Mouse (Mus musculus) limb, embryonic 15.5 days (tissue): ENCODE results near the gene Incenp. TPM values are rescaled to one million over a fixed set of nuclear protein-coding genes. Genes with fewer than 3 reads are reported as not detected.

Experiments used
- ATAC-seq: fragments of 200-750 bp; cut with Nextera tagmentation; 2 replicates; pipeline ENCODE4 v1.8.0; 2017; ENCODE audit warnings: low read depth, moderate TSS enrichment; ENCODE audit not compliant: insufficient number of reproducible peaks, low FRiP score, low TSS enrichment
- H3K27ac ChIP-seq: fragments of 300-500 bp; sonication (generic); 2 replicates; pipeline ENCODE4 v1.5.1; 2015; ENCODE audit warnings: moderate library complexity, mild to moderate bottlenecking, inconsistent platforms
- H3K27me3 ChIP-seq: fragments of 300-500 bp; sonication (generic); 2 replicates; pipeline ENCODE4 v1.6.1; 2015; ENCODE audit warnings: inconsistent platforms
- H3K36me3 ChIP-seq: fragments of 300-500 bp; sonication (generic); 2 replicates; pipeline ENCODE4 v1.6.1; 2015; ENCODE audit warnings: inconsistent platforms
- H3K4me1 ChIP-seq: fragments of 300-500 bp; sonication (generic); 2 replicates; pipeline ENCODE4 v1.6.1; 2015; ENCODE audit warnings: inconsistent platforms
- H3K4me2 ChIP-seq: fragments of 300-500 bp; sonication (generic); 2 replicates; pipeline ENCODE4 v1.6.1; 2015; ENCODE audit warnings: mild to moderate bottlenecking, inconsistent platforms
- H3K4me3 ChIP-seq: fragments of 300-500 bp; sonication (generic); 2 replicates; pipeline ENCODE4 v1.5.1; 2015; ENCODE audit warnings: mild to moderate bottlenecking, inconsistent platforms
- H3K9ac ChIP-seq: fragments of 300-500 bp; sonication (generic); 2 replicates; pipeline ENCODE4 v1.6.1; 2015; ENCODE audit warnings: inconsistent platforms
- H3K9me3 ChIP-seq: fragments of 300-500 bp; sonication (generic); 2 replicates; pipeline ENCODE4 v1.6.1; 2016; ENCODE audit warnings: inconsistent platforms
- WGBS: fragments of 180-500 bp; shearing (Covaris S2); methylation state at CpG from one replicate; pipeline ENCODE4 v1.1.7; 2015; 5-methylcytosine and 5-hydroxymethylcytosine counted together
- polyA plus RNA-seq: library from polyadenylated mRNA; unstranded; fragments of >200 nt; fragmentation: Nextera tagmentation; extraction: Ambion mirVana; gene quantifications from 2 replicates; pipeline ENCODE4 v1.2.1, GENCODE M21; 2015

Gene Incenp
- polyA plus RNA-seq: 83.1 and 90.5 TPM in 2 replicates

GRCm38 (mm10) chr19:9899072-9899779 is at the start of gene Incenp:
Incenp (minus strand) TSS chr19:9899551.
- H3K9ac ChIP-seq: peak within 1 kb of the TSS; percentile 60
- H3K4me3 ChIP-seq: peak within 1 kb of the TSS; percentile 81
- no peaks in the 10 kb centered on the region for H3K9me3 ChIP-seq
- H3K27me3 ChIP-seq: no peaks in the 10 kb centered on the region
- WGBS: under 1% methylated on average over 58 of the region's 58 CpGs
- H3K4me2 ChIP-seq: peak within 1 kb of the TSS; percentile 60
- peaks cover 17% of the 10 kb centered on the region for H3K36me3 ChIP-seq
- H3K27ac ChIP-seq: peak within 1 kb of the TSS; percentile 88
- peak; percentile 98 for ATAC-seq
- H3K4me1 ChIP-seq: peaks cover 21% of the 10 kb centered on the region

GRCm38 (mm10) chr19:9946986-9947385 is 47.6 kb upstream of the Incenp start:
- Histone ChIP-seq H3K27ac (no peak overlapping the region), H3K4me1 (peaks cover 11% of the 10 kb centered on the region; the same call in 1 of the 2 replicates), H3K4me3 (no peak overlapping the region), H3K9ac (no peak overlapping the region), H3K9me3 (no peaks in the 10 kb centered on the region), H3K4me2 (no peak overlapping the region), H3K27me3 (no peaks in the 10 kb centered on the region), H3K36me3 (no peaks in the 10 kb centered on the region)
- ATAC-seq: no peak
- 64% methylated on average over 3 of the region's 3 CpGs for WGBS

GRCm38 (mm10) chr19:9945800-9946564 is 46.6 kb upstream of the Incenp start:
- Histone ChIP-seq H3K9ac (no peak overlapping the region), H3K27ac (no peak overlapping the region), H3K27me3 (no peaks in the 10 kb centered on the region), H3K4me1 (peaks cover 11% of the 10 kb centered on the region; the same call in 1 of the 2 replicates), H3K4me3 (no peak overlapping the region), H3K36me3 (no peaks in the 10 kb centered on the region), H3K4me2 (no peak overlapping the region), H3K9me3 (no peaks in the 10 kb centered on the region)
- ATAC-seq: no peak
- 84% methylated on average over 8 of the region's 8 CpGs for WGBS

GRCm38 (mm10) chr19:9942539-9943533 is 43.5 kb upstream of the Incenp start:
- peak overlapping the region; percentile 47; the same call in 1 of the 2 replicates for H3K27ac ChIP-seq

GRCm38 (mm10) chr19:9941809-9942208 is 42.5 kb upstream of the Incenp start:
- H3K36me3 ChIP-seq: no peaks in the 10 kb centered on the region
- no peak overlapping the region for H3K4me3 ChIP-seq
- ATAC-seq: no peak
- H3K27ac ChIP-seq: no peak overlapping the region
- no peaks in the 10 kb centered on the region for H3K9me3 ChIP-seq
- 34% methylated on average over 1 of the region's 1 CpGs for WGBS
- H3K27me3 ChIP-seq: no peaks in the 10 kb centered on the region
- H3K4me1 ChIP-seq: peaks cover 13% of the 10 kb centered on the region; the same call in 1 of the 2 replicates
- H3K9ac ChIP-seq: no peak overlapping the region
- H3K4me2 ChIP-seq: no peak overlapping the region

More at GRCm38 (mm10) chr19:9942539-9943533, 43.5 kb upstream of the Incenp start:
- Histone ChIP-seq H3K9ac (no peak overlapping the region), H3K9me3 (no peaks in the 10 kb centered on the region), H3K27me3 (no peaks in the 10 kb centered on the region), H3K4me3 (no peak overlapping the region), H3K4me2 (no peak overlapping the region), H3K36me3 (no peaks in the 10 kb centered on the region), H3K4me1 (peaks cover 13% of the 10 kb centered on the region; the same call in 1 of the 2 replicates)
- 43% methylated on average over 10 of the region's 10 CpGs for WGBS
- no peak for ATAC-seq

GRCm38 (mm10) chr19:9940903-9941302 is 41.6 kb upstream of the Incenp start:
- peaks cover 13% of the 10 kb centered on the region; the same call in 1 of the 2 replicates for H3K4me1 ChIP-seq
- ATAC-seq: no peak
- H3K4me3 ChIP-seq: no peak overlapping the region
- no peak overlapping the region for H3K4me2 ChIP-seq
- H3K9ac ChIP-seq: no peak overlapping the region
- no peak overlapping the region for H3K27ac ChIP-seq
- no peaks in the 10 kb centered on the region for H3K36me3 ChIP-seq
- no peaks in the 10 kb centered on the region for H3K9me3 ChIP-seq
- H3K27me3 ChIP-seq: no peaks in the 10 kb centered on the region
- WGBS: 62% methylated on average over 4 of the region's 4 CpGs

GRCm38 (mm10) chr19:9939841-9940240 is 40.5 kb upstream of the Incenp start:
- WGBS: 46% methylated on average over 7 of the region's 7 CpGs
- Histone ChIP-seq H3K9ac (no peak overlapping the region), H3K4me1 (peaks cover 13% of the 10 kb centered on the region; the same call in 1 of the 2 replicates), H3K4me2 (no peak overlapping the region), H3K27me3 (no peaks in the 10 kb centered on the region), H3K27ac (no peak overlapping the region), H3K4me3 (no peak overlapping the region), H3K36me3 (no peaks in the 10 kb centered on the region), H3K9me3 (no peaks in the 10 kb centered on the region)
- no peak for ATAC-seq

- H3K9ac ChIP-seq: no peak overlapping the region
- H3K27me3 ChIP-seq: no peaks in the 10 kb centered on the region
- H3K9me3 ChIP-seq: no peaks in the 10 kb centered on the region
- H3K4me3 ChIP-seq: no peak overlapping the region
- peaks cover 13% of the 10 kb centered on the region; the same call in 1 of the 2 replicates for H3K4me1 ChIP-seq
- no peak overlapping the region for H3K27ac ChIP-seq
- 60% methylated on average over 13 of the region's 13 CpGs for whole genome bisulfite sequencing
- no peak overlapping the region for H3K4me2 ChIP-seq
- H3K36me3 ChIP-seq: no peaks in the 10 kb centered on the region
- ATAC-seq: no peak
Observed at GRCm38 (mm10) chr19:9938824-9939303, 39.5 kb upstream of the Incenp start.

GRCm38 (mm10) chr19:9938156-9938823 is 38.9 kb upstream of the Incenp start:
- Histone ChIP-seq H3K9me3 (no peaks in the 10 kb centered on the region), H3K27ac (no peak overlapping the region), H3K4me3 (no peak overlapping the region), H3K27me3 (no peaks in the 10 kb centered on the region), H3K36me3 (no peaks in the 10 kb centered on the region), H3K4me2 (no peak overlapping the region), H3K9ac (no peak overlapping the region), H3K4me1 (peaks cover 12% of the 10 kb centered on the region; the same call in 1 of the 2 replicates)
- WGBS: 71% methylated on average over 6 of the region's 6 CpGs
- ATAC-seq: no peak

- H3K4me2 ChIP-seq: no peak overlapping the region
- 54% methylated on average over 5 of the region's 5 CpGs for WGBS
- H3K4me3 ChIP-seq: no peak overlapping the region
- H3K9me3 ChIP-seq: no peaks in the 10 kb centered on the region
- H3K4me1 ChIP-seq: 0 out of 2 replicates have a peak, but pooled peaks cover 4% of the 10 kb centered on the region
- no peaks in the 10 kb centered on the region for H3K27me3 ChIP-seq
- no peak overlapping the region for H3K27ac ChIP-seq
- no peak overlapping the region for H3K9ac ChIP-seq
- no peak for ATAC-seq
- no peaks in the 10 kb centered on the region for H3K36me3 ChIP-seq
Observed at GRCm38 (mm10) chr19:9937428-9937827, 38.1 kb upstream of the Incenp start.

GRCm38 (mm10) chr19:9936579-9936978 is 37.2 kb upstream of the Incenp start:
- 0 out of 2 replicates have a peak, but pooled peaks cover 2% of the 10 kb centered on the region for H3K4me1 ChIP-seq
- H3K36me3 ChIP-seq: no peaks in the 10 kb centered on the region
- no peaks in the 10 kb centered on the region for H3K9me3 ChIP-seq
- no peak overlapping the region for H3K4me2 ChIP-seq
- no peak overlapping the region for H3K9ac ChIP-seq
- ATAC-seq: no peak
- no peak overlapping the region for H3K27ac ChIP-seq
- WGBS: 57% methylated on average over 5 of the region's 5 CpGs
- H3K27me3 ChIP-seq: no peaks in the 10 kb centered on the region
- H3K4me3 ChIP-seq: no peak overlapping the region
